Mouse (Mus musculus) intestine, embryonic 16.5 days (tissue): ENCODE results near the gene Pld1. TPM values are rescaled to one million over a fixed set of nuclear protein-coding genes. Genes with fewer than 3 reads are reported as not detected.
A peak's percentile ranks its signal among the peaks of the same experiment; 100 is the strongest.

Experiments
- ATAC-seq: fragments of 200-750 bp; cut with Nextera tagmentation; 2 replicates; pipeline ENCODE4 v1.8.0; 2017; ENCODE audit warnings: moderate TSS enrichment, moderate library complexity
- H3K27ac ChIP-seq: fragments of 300-500 bp; sonication (generic); 2 replicates; pipeline ENCODE4 v1.5.1; 2014; ENCODE audit warnings: mild to moderate bottlenecking, low read length
- H3K27me3 ChIP-seq: fragments of 300-500 bp; sonication (generic); replicated peaks from 2 replicates; pipeline ENCODE4 v1.6.1; 2014; ENCODE audit warnings: low read length, control low read depth, mixed read lengths; ENCODE audit not compliant: control insufficient read depth, insufficient read depth
- H3K36me3 ChIP-seq: fragments of 300-500 bp; sonication (generic); 2 replicates; pipeline ENCODE4 v1.6.1; 2014; ENCODE audit warnings: low read length, control low read depth; ENCODE audit not compliant: control insufficient read depth, insufficient read depth
- H3K4me1 ChIP-seq: fragments of 300-500 bp; sonication (generic); 2 replicates; pipeline ENCODE4 v1.6.1; 2014; ENCODE audit warnings: low read length, control low read depth, mixed read lengths; ENCODE audit not compliant: control insufficient read depth, insufficient read depth
- H3K4me2 ChIP-seq: fragments of 300-500 bp; sonication (generic); 2 replicates; pipeline ENCODE4 v1.6.1; 2014; ENCODE audit warnings: low read depth, low read length, control low read depth
- H3K4me3 ChIP-seq: fragments of 300-500 bp; sonication (generic); 2 replicates; pipeline ENCODE4 v1.5.1; 2014; ENCODE audit warnings: mild to moderate bottlenecking, low read length
- H3K9ac ChIP-seq: fragments of 300-500 bp; sonication (generic); 2 replicates; pipeline ENCODE4 v1.6.1; 2014; ENCODE audit warnings: low read depth, low read length
- H3K9me3 ChIP-seq: fragments of 300-500 bp; sonication (generic); 2 replicates; pipeline ENCODE4 v1.6.1; 2016; ENCODE audit warnings: low read length, control low read depth; ENCODE audit not compliant: control insufficient read depth
- WGBS: fragments of 180-500 bp; shearing (Covaris S2); extraction: QIAGEN DNeasy Blood & Tissue Kit; methylation state at CpG from one replicate; pipeline ENCODE4 v1.1.7; 2014; 5-methylcytosine and 5-hydroxymethylcytosine counted together
- polyA plus RNA-seq: library from polyadenylated mRNA; unstranded; fragments of >200 nt; fragmentation: Nextera tagmentation; extraction: Ambion mirVana; gene quantifications from 2 replicates; pipeline ENCODE4 v1.2.1, GENCODE M21; 2015

The Pld1 gene
- polyA plus RNA-seq, 1 experiment from 2014 or later = 22.3 TPM

GRCm38 (mm10) chr3:27959221-27959620, 20.7 kb downstream of the Pld1 start:
- WGBS = 90% methylated on average over 6 of the region's 6 CpGs
- H3K27me3 ChIP-seq = no peaks in the 10 kb centered on the region
- ATAC-seq = no peak
- H3K4me1 ChIP-seq = no peaks in the 10 kb centered on the region
- H3K9me3 ChIP-seq = no peaks in the 10 kb centered on the region
- no peak overlapping the region for H3K27ac ChIP-seq
- no peak overlapping the region for H3K4me2 ChIP-seq
- no peak overlapping the region for H3K4me3 ChIP-seq
- no peak overlapping the region for H3K9ac ChIP-seq
- H3K36me3 ChIP-seq = no peaks in the 10 kb centered on the region

- Histone ChIP-seq H3K4me2 (no peak overlapping the region), H3K9me3 (no peaks in the 10 kb centered on the region), H3K36me3 (no peaks in the 10 kb centered on the region), H3K27ac (no peak overlapping the region), H3K4me3 (no peak overlapping the region), H3K27me3 (no peaks in the 10 kb centered on the region), H3K4me1 (no peaks in the 10 kb centered on the region), H3K9ac (no peak overlapping the region)
- no peak for ATAC-seq
- 81% methylated on average over 3 of the region's 3 CpGs for WGBS
Measured at GRCm38 (mm10) chr3:27961162-27961561, 22.7 kb downstream of the Pld1 start.

GRCm38 (mm10) chr3:27963795-27964201, 25.3 kb downstream of the Pld1 start:
- 42% methylated on average over 6 of the region's 6 CpGs for WGBS
- Histone ChIP-seq H3K27ac (no peak overlapping the region), H3K9ac (no peak overlapping the region), H3K4me1 (no peaks in the 10 kb centered on the region), H3K9me3 (no peaks in the 10 kb centered on the region), H3K36me3 (no peaks in the 10 kb centered on the region), H3K4me3 (no peak overlapping the region), H3K27me3 (no peaks in the 10 kb centered on the region), H3K4me2 (no peak overlapping the region)
- ATAC-seq = no peak

DNA sequence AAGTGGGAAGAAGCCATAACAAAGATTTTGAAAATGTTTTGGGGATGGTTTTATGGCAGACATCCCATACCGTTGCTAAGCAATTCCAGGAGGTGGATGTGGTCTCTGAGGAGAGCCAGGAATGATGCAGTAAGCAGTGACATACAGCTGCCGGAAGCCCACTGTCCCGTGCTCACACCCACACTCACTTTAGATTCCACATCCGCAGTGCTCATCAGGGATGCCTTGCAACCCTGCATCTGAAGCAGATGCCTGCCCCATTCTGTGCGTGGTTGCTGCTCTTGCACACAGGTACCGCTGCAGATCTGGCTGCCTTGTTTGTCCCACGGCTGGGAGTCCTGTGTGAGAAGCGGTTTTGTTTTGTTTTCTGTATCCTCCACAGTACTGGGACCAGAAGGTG, 30.2 kb downstream of the Pld1 start:
- no peak overlapping the region for H3K9ac ChIP-seq
- no peaks in the 10 kb centered on the region for H3K4me1 ChIP-seq
- H3K4me2 ChIP-seq = no peak overlapping the region
- H3K4me3 ChIP-seq = no peak overlapping the region
- H3K36me3 ChIP-seq = no peaks in the 10 kb centered on the region
- H3K27me3 ChIP-seq = no peaks in the 10 kb centered on the region
- 83% methylated on average over 8 of the region's 8 CpGs for WGBS
- no peak for ATAC-seq
- no peak overlapping the region for H3K27ac ChIP-seq
- no peaks in the 10 kb centered on the region for H3K9me3 ChIP-seq

GRCm38 (mm10) chr3:27973936-27974335, 35.4 kb downstream of the Pld1 start:
- no peaks in the 10 kb centered on the region for H3K27me3 ChIP-seq
- no peaks in the 10 kb centered on the region for H3K9me3 ChIP-seq
- no peak overlapping the region for H3K4me2 ChIP-seq
- H3K27ac ChIP-seq = no peak overlapping the region
- no peaks in the 10 kb centered on the region for H3K4me1 ChIP-seq
- no peaks in the 10 kb centered on the region for H3K36me3 ChIP-seq
- H3K4me3 ChIP-seq = no peak overlapping the region
- H3K9ac ChIP-seq = no peak overlapping the region
- no peak for ATAC-seq
- 88% methylated on average over 7 of the region's 7 CpGs for WGBS

GRCm38 (mm10) chr3:27974981-27975380, 36.5 kb downstream of the Pld1 start:
- no peaks in the 10 kb centered on the region for H3K27me3 ChIP-seq
- no peak overlapping the region for H3K4me3 ChIP-seq
- WGBS = 91% methylated on average over 3 of the region's 3 CpGs
- H3K4me1 ChIP-seq = no peaks in the 10 kb centered on the region
- no peak overlapping the region for H3K4me2 ChIP-seq
- H3K27ac ChIP-seq = no peak overlapping the region
- no peaks in the 10 kb centered on the region for H3K36me3 ChIP-seq
- no peak overlapping the region for H3K9ac ChIP-seq
- no peaks in the 10 kb centered on the region for H3K9me3 ChIP-seq
- no peak for ATAC-seq

DNA sequence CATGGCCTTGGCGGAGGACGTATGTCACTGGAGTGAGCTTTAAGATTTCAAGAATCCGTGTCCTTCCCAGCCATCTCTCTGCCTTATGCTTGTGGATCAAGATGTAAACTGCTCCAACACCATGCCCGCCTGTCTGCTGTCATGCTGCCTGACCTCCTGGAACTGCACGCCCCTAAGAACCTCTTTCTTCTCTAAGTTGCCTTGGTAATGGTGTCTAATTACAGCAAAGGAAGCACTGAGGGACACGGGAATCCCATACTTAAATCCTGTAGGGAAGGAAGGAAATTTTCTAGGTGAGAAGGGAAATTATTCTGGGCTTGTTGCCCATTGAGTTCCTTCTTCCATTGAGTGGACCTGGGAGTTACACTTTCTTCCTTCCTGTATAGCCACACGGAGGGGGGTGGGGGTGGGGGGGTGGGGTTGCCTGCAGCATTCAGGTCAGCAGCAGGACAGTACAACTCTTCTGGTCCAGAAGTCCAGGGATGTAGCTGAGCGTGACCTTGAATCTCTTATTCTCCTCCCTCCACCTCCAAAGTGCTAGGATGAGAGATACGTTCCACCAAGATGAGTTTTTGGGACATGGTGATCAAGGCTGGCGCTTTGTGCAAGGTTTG, 38.5 kb downstream of the Pld1 start:
- Histone ChIP-seq H3K36me3 (no peaks in the 10 kb centered on the region), H3K27me3 (no peaks in the 10 kb centered on the region), H3K4me2 (no peak overlapping the region), H3K4me1 (no peaks in the 10 kb centered on the region), H3K27ac (no peak overlapping the region), H3K4me3 (no peak overlapping the region), H3K9me3 (no peaks in the 10 kb centered on the region), H3K9ac (no peak overlapping the region)
- 78% methylated on average over 10 of the region's 10 CpGs for WGBS
- ATAC-seq = 0 out of 2 replicates have a peak, but pooled peaks have one; percentile 28

- Histone ChIP-seq H3K4me3 (no peak overlapping the region), H3K4me2 (no peak overlapping the region), H3K27ac (no peak overlapping the region), H3K4me1 (peaks cover 1% of the 10 kb centered on the region; the same call in 1 of the 2 replicates), H3K9ac (no peak overlapping the region), H3K9me3 (no peaks in the 10 kb centered on the region), H3K36me3 (no peaks in the 10 kb centered on the region), H3K27me3 (no peaks in the 10 kb centered on the region)
- 0 out of 2 replicates have a peak, but pooled peaks have one; percentile 19 for ATAC-seq
- WGBS = 63% methylated on average over 9 of the region's 9 CpGs
Measured at GRCm38 (mm10) chr3:27978030-27978723, 39.7 kb downstream of the Pld1 start.

- Histone ChIP-seq H3K9ac (no peak overlapping the region), H3K9me3 (no peaks in the 10 kb centered on the region), H3K36me3 (no peaks in the 10 kb centered on the region), H3K27ac (no peak overlapping the region), H3K27me3 (no peaks in the 10 kb centered on the region), H3K4me2 (no peak overlapping the region), H3K4me1 (peaks cover 6% of the 10 kb centered on the region; the same call in 1 of the 2 replicates), H3K4me3 (no peak overlapping the region)
- WGBS = 59% methylated on average over 4 of the region's 4 CpGs
- ATAC-seq = no peak
Measured at GRCm38 (mm10) chr3:27981591-27981990, 43.1 kb downstream of the Pld1 start.
